In the genomic region with DNA sequence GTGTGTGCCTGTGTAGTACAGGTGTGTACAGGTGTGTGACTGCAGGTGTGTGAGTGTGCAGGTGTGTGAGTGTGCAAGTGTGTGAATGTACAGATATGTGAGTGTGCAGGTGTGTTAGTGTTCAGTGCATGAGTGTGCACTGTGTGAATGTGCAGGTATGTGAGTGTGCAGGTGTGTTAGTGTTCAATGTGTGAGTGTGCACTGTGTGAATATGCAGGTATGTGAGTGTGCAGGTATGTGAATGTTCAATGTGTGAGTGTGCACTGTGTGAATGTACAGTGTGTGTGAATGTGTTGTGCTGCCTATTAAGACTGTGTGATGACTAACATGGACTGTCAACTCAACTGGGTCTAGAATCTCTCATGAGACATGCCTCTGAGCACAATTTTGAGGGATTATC, we compare ENCODE assay signal across 29 mouse cellular contexts. TPM values are rescaled to one million over a fixed set of nuclear protein-coding genes. Genes with fewer than 3 reads are reported as not detected.
DNase-seq lines count a peak whose midpoint lies in the region; ATAC-seq and TF ChIP-seq lines count a peak whose summit lies in the region.
"Had no signal": no experiment of that assay in that cellular context is flagged by ENCODE, and none has a peak within 500 bp of the region (broad histone marks: within the 10 kb centered on the region; RNA-seq: fewer than 3 reads in every experiment).

No protein-coding gene starts in this region.

- no peaks in the 10 kb centered on the region for H3K36me3 ChIP-seq in embryonic facial prominence, embryonic 12.5 days
- H3K36me3 ChIP-seq in embryonic facial prominence, embryonic 10.5 days (replicated peaks) = no peaks in the 10 kb centered on the region
- H3K36me3 ChIP-seq in hindbrain, postnatal 0 days (ENCODE audit: insufficient read depth, low read length) = no peaks in the 10 kb centered on the region
- H3K36me3 ChIP-seq in hindbrain, embryonic 10.5 days = no peaks in the 10 kb centered on the region
- no peaks in the 10 kb centered on the region for H3K36me3 ChIP-seq in midbrain, embryonic 11.5 days (ENCODE audit: control insufficient read depth, insufficient read depth, low read length)
- H3K36me3 ChIP-seq in midbrain, postnatal 0 days (ENCODE audit: insufficient read depth, low read length) = no peaks in the 10 kb centered on the region
- H3K36me3 ChIP-seq: embryonic facial prominence, embryonic 13.5 days; G1E; heart, embryonic 12.5 days; hindbrain, embryonic 15.5 days had no signal

- no peaks in the 10 kb centered on the region for H3K9me3 ChIP-seq in embryonic facial prominence, embryonic 12.5 days
- no peaks in the 10 kb centered on the region for H3K9me3 ChIP-seq in embryonic facial prominence, embryonic 10.5 days
- no peaks in the 10 kb centered on the region for H3K9me3 ChIP-seq in hindbrain, postnatal 0 days (ENCODE audit: low read length)
- H3K9me3 ChIP-seq in hindbrain, embryonic 10.5 days = no peaks in the 10 kb centered on the region
- no peaks in the 10 kb centered on the region for H3K9me3 ChIP-seq in midbrain, embryonic 11.5 days (ENCODE audit: control insufficient read depth, low read length)
- H3K9me3 ChIP-seq in midbrain, postnatal 0 days (ENCODE audit: low read length) = no peaks in the 10 kb centered on the region
- H3K9me3 ChIP-seq: embryonic facial prominence, embryonic 13.5 days; forebrain, embryonic 13.5 days; heart, embryonic 12.5 days; hindbrain, embryonic 15.5 days had no signal

- ATAC-seq in embryonic facial prominence, embryonic 12.5 days (ENCODE audit: insufficient number of reproducible peaks, insufficient read depth, low FRiP score, low TSS enrichment) = peak; percentile 67; the same call in 1 of the 2 replicates
- peak; percentile 24; the same call in 1 of the 2 replicates for ATAC-seq in hindbrain, postnatal 0 days
- ATAC-seq in midbrain, embryonic 11.5 days (ENCODE audit: low FRiP score) = 0 out of 2 replicates have a peak, but pooled peaks have one; percentile 4
- no peak for ATAC-seq in midbrain, postnatal 0 days (ENCODE audit: low FRiP score)
- ATAC-seq: CD4-positive, CD25-positive, alpha-beta regulatory T cell, adult 4 months; forebrain, embryonic 13.5 days had no signal

- no peak overlapping the region for H3K4me3 ChIP-seq in embryonic facial prominence, embryonic 12.5 days
- no peak overlapping the region for H3K4me3 ChIP-seq in embryonic facial prominence, embryonic 10.5 days
- no peak overlapping the region for H3K4me3 ChIP-seq in hindbrain, postnatal 0 days (ENCODE audit: low read length)
- H3K4me3 ChIP-seq in hindbrain, embryonic 10.5 days = no peak overlapping the region
- no peak overlapping the region for H3K4me3 ChIP-seq in midbrain, embryonic 11.5 days (ENCODE audit: low read depth, low read length)
- H3K4me3 ChIP-seq in midbrain, postnatal 0 days (ENCODE audit: low read depth, low read length) = no peak overlapping the region
- H3K4me3 ChIP-seq: embryonic facial prominence, embryonic 13.5 days; forebrain, embryonic 13.5 days; gastrocnemius, adult 2 months; heart, embryonic 12.5 days; hindbrain, embryonic 15.5 days had no signal

- no peak overlapping the region for H3K27ac ChIP-seq in embryonic facial prominence, embryonic 12.5 days
- H3K27ac ChIP-seq in embryonic facial prominence, embryonic 10.5 days (replicated peaks) = no peak overlapping the region
- no peak overlapping the region for H3K27ac ChIP-seq in hindbrain, postnatal 0 days
- H3K27ac ChIP-seq in hindbrain, embryonic 10.5 days = no peak overlapping the region
- H3K27ac ChIP-seq in midbrain, embryonic 11.5 days (ENCODE audit: low read depth, low read length) = no peak overlapping the region
- no peak overlapping the region for H3K27ac ChIP-seq in midbrain, postnatal 0 days (ENCODE audit: low read depth, low read length)
- H3K27ac ChIP-seq: embryonic facial prominence, embryonic 13.5 days; forebrain, embryonic 13.5 days; gastrocnemius, adult 2 months; hindbrain, embryonic 15.5 days had no signal

- no peak overlapping the region for H3K9ac ChIP-seq in embryonic facial prominence, embryonic 12.5 days
- no peak overlapping the region for H3K9ac ChIP-seq in hindbrain, postnatal 0 days (replicated peaks; ENCODE audit: low read length)
- no peak overlapping the region for H3K9ac ChIP-seq in midbrain, embryonic 11.5 days (ENCODE audit: low read length)
- no peak overlapping the region for H3K9ac ChIP-seq in midbrain, postnatal 0 days (replicated peaks; ENCODE audit: low read length, poor library complexity, severe bottlenecking)
- H3K9ac ChIP-seq: embryonic facial prominence, embryonic 13.5 days; forebrain, embryonic 13.5 days; heart, embryonic 12.5 days; hindbrain, embryonic 15.5 days had no signal

- no peak for TF ChIP-seq CTCF in hindbrain, postnatal 0 days (IDR thresholded peaks at IDR 0.05; ENCODE audit: low read depth)
- no peak for TF ChIP-seq CTCF in midbrain, postnatal 0 days (IDR thresholded peaks at IDR 0.05)

- H3K4me1 ChIP-seq in embryonic facial prominence, embryonic 12.5 days = no peaks in the 10 kb centered on the region
- 0 out of 2 replicates have a peak, but pooled peaks cover 3% of the 10 kb centered on the region for H3K4me1 ChIP-seq in embryonic facial prominence, embryonic 10.5 days
- no peaks in the 10 kb centered on the region for H3K4me1 ChIP-seq in hindbrain, postnatal 0 days (ENCODE audit: insufficient read depth, low read length)
- no peaks in the 10 kb centered on the region for H3K4me1 ChIP-seq in hindbrain, embryonic 10.5 days (replicated peaks)
- no peaks in the 10 kb centered on the region for H3K4me1 ChIP-seq in midbrain, embryonic 11.5 days (ENCODE audit: control insufficient read depth, insufficient read depth, low read length)
- H3K4me1 ChIP-seq in midbrain, postnatal 0 days (ENCODE audit: insufficient read depth, low read length) = no peaks in the 10 kb centered on the region
- H3K4me1 ChIP-seq: forebrain, embryonic 13.5 days; heart, embryonic 12.5 days; hindbrain, embryonic 15.5 days had no signal

- DNase-seq in embryonic facial prominence, embryonic 10.5 days (ENCODE audit: low spot score) = no peak
- DNase-seq in hindbrain, postnatal 0 days (ENCODE audit: low spot score) = no peak
- no peak for DNase-seq in hindbrain, embryonic 10.5 days (ENCODE audit: low spot score)
- DNase-seq in midbrain, embryonic 11.5 days (ENCODE audit: low spot score, missing footprints) = no peak
- DNase-seq in midbrain, postnatal 0 days (ENCODE audit: low spot score) = no peak
- no peak for DNase-seq in adrenal gland, adult 2 months
- DNase-seq: adrenal gland, postnatal 10 days; B cell, adult 2 months; cerebellum, adult 11 months; cerebellum, adult 8-10 months; cerebellum, postnatal 14 days; embryo, embryonic 11 days; gastrocnemius, adult 2 months; gastrocnemius, postnatal 25 days; heart, postnatal 36 days had no signal

- H3K27me3 ChIP-seq in embryonic facial prominence, embryonic 12.5 days = no peaks in the 10 kb centered on the region
- H3K27me3 ChIP-seq in embryonic facial prominence, embryonic 10.5 days (replicated peaks; ENCODE audit: low read depth, poor library complexity, severe bottlenecking) = no peaks in the 10 kb centered on the region
- no peaks in the 10 kb centered on the region for H3K27me3 ChIP-seq in hindbrain, postnatal 0 days (ENCODE audit: insufficient read depth, low read length)
- H3K27me3 ChIP-seq in hindbrain, embryonic 10.5 days (ENCODE audit: insufficient read depth, poor library complexity, severe bottlenecking) = no peaks in the 10 kb centered on the region
- H3K27me3 ChIP-seq in midbrain, embryonic 11.5 days (ENCODE audit: control insufficient read depth, insufficient read depth, low read length) = no peaks in the 10 kb centered on the region
- no peaks in the 10 kb centered on the region for H3K27me3 ChIP-seq in midbrain, postnatal 0 days (ENCODE audit: insufficient read depth, low read length)
- H3K27me3 ChIP-seq: embryonic facial prominence, embryonic 13.5 days; forebrain, embryonic 13.5 days; heart, embryonic 12.5 days; hindbrain, embryonic 15.5 days had no signal

- H3K4me2 ChIP-seq in embryonic facial prominence, embryonic 12.5 days (replicated peaks) = no peak overlapping the region
- no peak overlapping the region for H3K4me2 ChIP-seq in hindbrain, postnatal 0 days (ENCODE audit: low read depth, low read length)
- no peak overlapping the region for H3K4me2 ChIP-seq in midbrain, embryonic 11.5 days
- H3K4me2 ChIP-seq in midbrain, postnatal 0 days (ENCODE audit: low read depth, low read length, poor library complexity, severe bottlenecking) = no peak overlapping the region
- H3K4me2 ChIP-seq: embryonic facial prominence, embryonic 13.5 days; forebrain, embryonic 13.5 days; heart, embryonic 12.5 days; hindbrain, embryonic 15.5 days had no signal

RNA-seq across cellular contexts. Expression of a gene that starts 35.4 kb away (rescaled TPM):
- not detected in 2 replicates for polyA plus RNA-seq in embryonic facial prominence, embryonic 12.5 days (2016; fragmentation: Nextera tagmentation; extraction: Ambion mirVana)
- polyA plus RNA-seq in embryonic facial prominence, embryonic 10.5 days (2016; fragmentation: Nextera tagmentation; extraction: Ambion mirVana) = not detected in 2 replicates
- total RNA-seq in hindbrain, postnatal 0 days (2014; rRNA removed) = not detected in 2 replicates
- not detected in 2 replicates for polyA plus RNA-seq in hindbrain, postnatal 0 days (2015; fragmentation: Nextera tagmentation; extraction: Ambion mirVana)
- not detected in 2 replicates for polyA plus RNA-seq in hindbrain, embryonic 10.5 days (2016; fragmentation: Nextera tagmentation; extraction: Ambion mirVana)
- polyA plus RNA-seq in midbrain, embryonic 11.5 days (2014; fragmentation: Nextera tagmentation; extraction: Ambion mirVana) = not detected in 2 replicates
- not detected in 2 replicates for total RNA-seq in midbrain, postnatal 0 days (2014; rRNA removed)
- polyA plus RNA-seq in midbrain, postnatal 0 days (2015; fragmentation: Nextera tagmentation; extraction: Ambion mirVana) = not detected in 2 replicates
- not detected for total RNA-seq in adrenal gland, adult 2 months (2021)
- not detected in 2 replicates for polyA plus RNA-seq in adrenal gland, adult 2 months (2012; rRNA removed)
- total RNA-seq: adrenal gland, postnatal 10 days; adrenal gland, postnatal 4 days; common myeloid progenitor, adult 5-6 weeks; gastrocnemius, adult 2 months; gastrocnemius, postnatal 25 days; granulocyte monocyte progenitor cell, adult 5-6 weeks; heart, adult 8-10 months; heart, postnatal 36 days had no signal
- polyA plus RNA-seq: brain, embryonic 14.5 days; CD4-positive, CD25-positive, alpha-beta regulatory T cell, adult 4 months; embryonic facial prominence, embryonic 13.5 days; forebrain, embryonic 13.5 days; G1E; heart, embryonic 12.5 days; heart, embryonic 16.5 days; hindbrain, embryonic 15.5 days; intestine, embryonic 14.5 days had no signal
